Mouse (Mus musculus): Measurements from ENCODE around the gene Npw.

DNA sequence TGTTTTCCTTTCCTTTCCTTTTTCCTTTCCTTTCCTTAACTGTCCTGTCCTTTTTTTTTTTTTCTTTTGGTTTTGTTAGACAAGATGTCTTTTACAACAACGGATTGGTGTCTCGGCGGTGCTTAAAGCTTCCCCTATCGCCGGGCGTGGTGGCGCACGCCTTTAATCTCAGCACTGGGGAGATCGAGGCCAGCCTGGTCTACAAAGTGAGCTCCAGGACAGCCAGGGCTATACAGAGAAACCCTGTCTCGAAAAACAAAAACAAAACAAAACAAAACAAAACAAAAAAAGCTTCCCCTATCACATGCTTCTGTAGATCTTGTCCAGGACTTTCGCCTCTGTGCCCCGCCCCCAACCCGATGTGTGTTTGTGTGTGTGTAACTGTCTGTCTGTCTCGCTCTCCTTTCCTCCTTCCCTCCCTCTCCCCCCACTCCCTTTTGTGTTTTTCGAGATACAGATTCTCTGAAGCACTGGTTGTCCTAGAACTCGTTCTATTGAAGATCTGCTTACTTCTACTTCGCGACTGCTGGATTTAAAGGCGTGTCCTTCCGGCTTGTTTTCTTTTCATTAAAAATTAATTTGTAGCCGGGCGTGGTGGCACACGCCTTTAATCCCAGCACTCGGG lies 49.7 kb upstream of the Npw start:
- TF ChIP-seq EP300 (IDR thresholded peaks at IDR 0.05; ENCODE audit: insufficient read depth, low read depth, low read length) = no peak
- no peak for TF ChIP-seq POLR2A (IDR thresholded peaks at IDR 0.05; ENCODE audit: insufficient read depth, low read depth, low read length)
- no peak for TF ChIP-seq CTCF (IDR thresholded peaks at IDR 0.05)
